Mouse (Mus musculus) 3T3-L1 (cell line): ENCODE results near the gene Dkk2.
A peak's percentile ranks its signal among the peaks of the same experiment; 100 is the strongest.

Experiments
- DNase-seq: peaks from one replicate; pipeline ENCODE4 v3.0.0-alpha.2; 2015; ENCODE audit warnings: low read depth, low spot score

The Dkk2 gene

GRCm38 (mm10) chr3:132125227-132125740, 40.2 kb downstream of the Dkk2 start:
- DNase-seq = no peak

DNA sequence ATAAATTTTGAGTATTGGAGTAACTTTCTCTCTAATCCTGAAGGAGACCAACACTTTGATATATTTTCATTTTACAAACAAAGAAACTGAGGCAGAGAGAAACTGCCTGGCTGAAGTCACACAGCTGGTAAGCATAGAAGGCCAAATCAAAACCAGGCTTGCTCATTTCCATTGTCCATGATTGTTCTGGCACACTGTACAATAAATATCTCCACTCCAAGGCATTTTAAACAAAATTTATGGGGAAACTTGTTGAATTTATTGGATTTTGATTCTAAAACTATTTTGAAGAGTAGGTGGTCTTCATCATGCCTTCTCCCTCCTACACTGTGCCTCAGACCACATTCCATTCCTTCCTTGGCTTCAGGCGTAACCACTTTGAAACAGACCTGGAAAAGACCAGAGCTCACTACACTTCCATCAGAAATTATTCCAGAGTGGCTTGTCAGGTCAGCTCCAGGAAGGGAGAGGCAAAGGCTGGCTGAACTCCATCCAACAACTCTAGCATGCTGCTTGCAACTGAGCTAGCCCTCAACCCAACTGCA, 44.7 kb downstream of the Dkk2 start:
- peak; percentile 11 for DNase-seq

DNA sequence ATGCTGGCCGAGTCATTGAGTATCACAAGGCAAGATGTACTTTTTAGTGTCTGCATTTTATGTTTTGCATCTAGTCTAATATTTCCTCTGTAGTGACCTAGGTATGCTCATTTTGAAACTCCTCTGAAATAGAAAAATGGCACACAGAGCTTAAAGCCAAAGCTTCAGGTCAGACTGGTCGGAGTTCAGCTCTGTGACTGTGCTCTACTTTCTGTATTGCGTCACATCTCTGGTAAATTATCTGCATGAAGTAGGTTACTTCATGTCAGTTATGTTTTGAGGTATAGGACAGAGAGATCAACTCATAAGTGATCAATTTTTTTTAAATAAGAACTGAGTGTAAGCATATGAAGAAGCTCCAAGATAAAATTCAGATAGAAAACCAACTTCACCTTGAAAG, 45.7 kb downstream of the Dkk2 start:
- peak; percentile 2 for DNase-seq

GRCm38 (mm10) chr3:132131939-132132338, 46.8 kb downstream of the Dkk2 start:
- DNase-seq = peak; percentile 18

- no peak for DNase-seq
Observed at GRCm38 (mm10) chr3:132134502-132134901, 49.4 kb downstream of the Dkk2 start.

DNA sequence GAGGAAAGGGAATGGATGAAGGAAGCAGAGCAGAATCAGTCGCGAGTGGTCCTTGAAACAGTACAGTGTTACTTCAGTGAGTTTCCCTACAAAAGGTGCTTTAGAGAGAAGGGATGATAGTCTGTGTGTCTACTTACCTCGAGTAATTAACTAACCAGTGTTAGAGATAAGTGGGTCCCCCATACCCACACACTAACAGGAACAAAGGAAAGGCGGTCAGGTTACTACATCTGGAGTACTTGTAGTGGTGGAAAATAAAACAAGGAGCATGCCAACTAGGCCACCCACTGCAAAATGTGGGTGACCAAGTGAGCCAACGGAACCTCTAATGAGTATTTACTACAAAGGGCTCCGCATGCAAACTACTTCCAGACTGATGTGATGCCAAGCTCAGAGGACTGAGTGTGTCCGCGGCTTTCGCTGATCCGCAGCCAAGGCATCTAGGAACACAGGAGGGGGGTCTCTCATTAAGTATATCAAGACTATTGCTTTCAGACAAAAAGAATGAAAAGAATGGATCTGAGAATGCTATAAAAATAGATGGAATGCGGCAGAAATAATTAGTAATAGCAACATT, 52.8 kb downstream of the Dkk2 start:
- no peak for DNase-seq

DNA sequence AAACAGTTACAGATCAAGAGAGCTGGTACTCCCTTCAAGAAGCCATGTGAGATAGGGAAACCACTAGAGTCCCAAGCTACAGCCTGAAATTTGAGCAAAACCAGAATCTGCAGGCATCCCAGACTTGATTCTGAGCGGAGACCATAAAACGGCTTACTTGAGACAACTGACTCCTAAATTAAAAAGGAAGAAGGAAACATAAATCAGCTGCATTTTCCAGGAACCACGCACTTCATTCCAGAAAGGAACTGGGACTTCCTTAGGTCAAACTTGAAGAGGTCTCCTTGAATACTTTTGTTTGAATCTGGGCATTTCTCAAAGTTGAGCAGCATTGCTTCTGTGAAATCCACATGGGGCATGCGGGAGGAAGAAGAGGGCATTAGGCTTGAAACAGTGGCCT, 55.9 kb downstream of the Dkk2 start:
- no peak for DNase-seq

DNA sequence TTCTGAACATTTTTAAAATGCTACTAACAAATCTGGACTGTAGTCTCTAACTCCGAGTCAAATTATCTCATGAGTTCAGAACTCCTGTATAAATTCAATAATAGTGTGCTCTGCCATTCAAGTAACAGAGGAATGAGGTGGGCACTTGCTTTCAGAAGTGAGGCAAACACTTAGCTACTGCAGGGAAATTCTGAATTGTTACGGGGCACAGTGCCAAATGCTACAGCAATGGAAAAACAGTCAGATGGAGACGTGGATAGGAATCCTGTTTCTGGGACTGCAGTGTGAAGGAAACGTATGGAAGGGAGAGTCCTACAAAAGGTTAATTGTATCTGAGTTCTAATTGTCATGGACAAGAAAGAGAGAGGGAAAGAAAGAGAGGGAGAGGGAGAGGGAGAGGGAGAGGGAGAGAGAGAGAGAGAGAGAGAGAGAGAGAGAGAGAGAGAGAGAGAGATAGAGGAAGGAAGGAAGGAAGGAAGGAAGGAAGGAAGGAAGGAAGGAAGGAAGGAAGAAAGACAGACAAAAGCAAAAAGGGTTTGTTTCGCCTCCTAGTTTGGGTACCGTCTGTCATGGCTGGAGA, 64.4 kb downstream of the Dkk2 start:
- DNase-seq = no peak

DNA sequence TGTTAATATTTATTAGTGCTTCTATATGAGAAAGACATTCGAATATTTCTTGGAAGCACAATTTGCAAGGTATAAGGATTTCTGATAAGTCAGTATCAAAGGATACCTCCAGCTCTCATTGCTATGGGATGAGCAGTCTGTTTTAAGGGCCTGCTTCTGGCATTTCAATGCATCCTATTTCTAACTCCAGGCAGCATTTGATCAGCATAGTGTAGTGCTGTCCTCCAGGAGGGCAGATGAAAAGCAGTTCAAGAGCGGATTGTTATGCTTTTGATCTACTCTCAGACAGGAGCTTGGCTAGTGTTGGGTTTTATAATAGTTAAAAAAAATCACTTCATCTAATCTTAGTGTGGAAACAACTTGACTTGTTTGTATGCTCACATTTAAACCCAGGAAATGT, 73.7 kb downstream of the Dkk2 start:
- no peak for DNase-seq

DNA sequence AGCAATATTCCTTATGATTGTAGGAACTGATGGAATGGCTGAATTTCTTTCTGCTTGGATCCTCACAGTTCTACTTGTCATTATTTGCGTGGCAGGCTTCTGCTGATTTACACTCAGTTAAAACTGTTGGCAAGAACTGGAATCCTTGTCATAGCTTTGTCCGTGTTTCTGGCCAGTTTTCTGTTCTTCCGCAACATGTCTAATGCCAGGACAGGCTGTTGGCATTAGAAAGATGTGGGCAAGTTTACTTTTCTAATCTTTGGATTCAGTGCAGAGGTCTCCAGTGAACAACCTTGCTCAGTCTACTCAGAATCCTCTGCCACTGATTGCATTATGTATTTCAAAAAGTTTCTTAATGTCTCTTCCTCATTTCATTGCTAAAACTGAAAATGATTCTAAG, 83.8 kb downstream of the Dkk2 start:
- DNase-seq = no peak

DNA sequence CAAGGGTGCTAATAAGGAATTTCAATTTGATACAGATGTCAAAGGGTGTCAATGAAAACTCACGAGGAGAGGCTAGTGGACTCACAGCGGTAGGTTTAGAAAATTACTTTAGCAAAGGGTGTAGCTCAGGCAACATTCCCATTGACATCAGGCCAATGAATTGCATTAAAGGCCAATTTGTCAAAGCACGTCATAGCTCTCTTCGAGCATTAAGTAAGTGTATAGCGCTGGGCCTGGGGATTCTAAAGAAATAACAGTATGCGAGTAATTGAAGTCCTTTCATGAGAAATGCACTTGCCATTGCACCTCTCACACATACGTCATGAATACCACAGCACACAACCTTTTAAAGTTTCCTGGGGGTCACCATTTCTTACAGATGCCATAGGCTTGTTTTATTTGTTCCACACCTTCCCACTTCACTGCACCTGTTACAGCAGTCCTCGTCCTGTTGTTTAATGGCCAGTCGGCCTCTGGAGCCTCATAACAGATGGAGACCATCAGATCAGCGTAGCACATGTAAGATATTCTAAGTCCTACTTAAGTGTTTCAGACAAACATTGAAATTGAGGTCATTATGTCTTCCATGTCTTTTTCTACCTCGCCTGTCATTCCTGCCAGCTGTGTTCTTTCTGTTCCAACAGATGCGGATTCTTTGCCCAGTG, 101.9 kb downstream of the Dkk2 start:
- DNase-seq = no peak

- DNase-seq = no peak
Observed at GRCm38 (mm10) chr3:132201950-132202349, 116.9 kb downstream of the Dkk2 start.

- DNase-seq = no peak
Observed at GRCm38 (mm10) chr3:132202665-132203064, 117.6 kb downstream of the Dkk2 start.

DNA sequence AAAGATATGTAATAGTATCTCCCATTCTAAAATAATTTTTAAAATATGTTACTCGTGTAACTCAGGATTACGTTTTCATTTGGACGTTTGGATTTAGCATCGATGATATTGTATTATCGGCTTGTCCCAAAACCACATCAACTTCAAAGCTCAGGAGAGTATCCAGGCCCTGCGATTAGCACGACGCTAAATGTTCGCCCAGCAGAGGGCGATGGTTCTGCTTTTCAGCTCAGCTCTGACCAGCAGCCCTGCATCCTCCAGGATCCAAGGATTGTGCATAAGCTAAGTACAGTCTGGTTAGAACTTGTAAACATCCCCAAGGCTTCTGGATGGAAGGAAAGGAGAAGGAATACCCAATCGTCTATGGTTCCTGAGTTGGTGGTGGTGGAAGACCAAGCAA, 122.4 kb downstream of the Dkk2 start:
- peak; percentile 78 for DNase-seq

DNA sequence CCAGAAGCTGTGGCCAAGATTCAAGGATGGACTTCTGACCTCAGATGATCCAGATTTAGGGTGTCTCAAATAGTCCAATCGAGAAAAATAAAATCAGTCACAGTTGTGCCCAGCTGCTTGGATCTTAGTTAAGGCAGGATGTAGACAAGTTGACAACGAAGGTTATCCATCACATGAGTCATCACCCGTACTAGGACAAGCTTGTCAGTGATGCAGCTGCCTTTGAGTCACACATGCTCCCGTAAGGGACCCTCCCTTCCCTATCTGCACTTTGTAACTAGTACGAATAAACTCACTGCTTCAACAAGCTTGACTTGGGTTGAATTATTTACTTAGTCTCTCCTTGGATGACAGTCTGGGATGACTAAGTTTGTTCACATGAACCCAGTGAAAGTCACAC, 126.2 kb downstream of the Dkk2 start:
- peak; percentile 88 for DNase-seq

DNA sequence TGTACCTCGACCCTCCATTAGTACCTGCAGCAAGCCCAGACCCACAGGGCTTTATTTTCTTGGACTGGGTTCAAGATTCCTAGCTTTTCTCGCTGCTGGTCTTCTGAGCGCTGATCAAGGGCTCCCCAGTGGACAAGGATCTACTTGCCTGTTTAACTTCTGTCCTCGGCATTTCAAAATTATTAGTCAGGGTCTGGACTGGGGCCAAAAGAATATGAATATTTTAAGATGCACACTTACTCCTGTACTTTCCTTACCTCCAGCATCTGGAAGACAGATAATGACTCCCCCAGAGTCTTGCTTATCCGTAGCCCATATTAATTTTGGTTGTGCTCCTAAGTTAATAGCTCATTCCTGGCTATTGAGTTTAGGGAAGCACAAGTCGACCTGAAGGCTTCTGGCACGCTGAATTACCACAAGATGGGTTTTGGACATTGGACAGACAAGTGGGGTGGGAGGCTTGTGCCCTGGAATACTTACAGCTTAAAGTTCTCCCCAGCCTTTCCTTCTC, 134.9 kb downstream of the Dkk2 start:
- peak; percentile 61 for DNase-seq

- DNase-seq = peak; percentile 82
Observed at GRCm38 (mm10) chr3:132227622-132228021, 142.5 kb downstream of the Dkk2 start.
